18 mouse cellular contexts compared by ENCODE assay signal in genomic region chr1:23464081-23464480, GRCm38 (mm10).
A peak's percentile ranks its signal among the peaks of the same experiment; 100 is the strongest.
DNase-seq lines count a peak whose midpoint lies in the region.
"Had no signal": no experiment of that assay in that cellular context is flagged by ENCODE, and none has a peak within 500 bp of the region (broad histone marks: within the 10 kb centered on the region; RNA-seq: fewer than 3 reads in every experiment).

No protein-coding gene starts in this region.

- DNase-seq in cerebellum, adult 9-11 months: peak; percentile 40
- DNase-seq in cerebellum, postnatal 4 days (ENCODE audit: low spot score in 2 of 2): no peak
- peak; percentile 23 for DNase-seq in layer of hippocampus, adult 11-12 months (ENCODE audit: low spot score)
- no peak for DNase-seq in layer of hippocampus, postnatal 25 days (ENCODE audit: extremely low spot score in 1 of 2, low spot score in 1 of 2)
- peak; percentile 29 to 82 for DNase-seq in layer of hippocampus, adult 18-20 months (ENCODE audit: low spot score in 2 of 2)
- peak; percentile 47 for DNase-seq in layer of hippocampus, adult 9-11 months
- no peak for DNase-seq in adrenal gland, adult 18-20 months (ENCODE audit: low spot score in 2 of 2)
- DNase-seq in thymus, postnatal 25 days: no peak
- DNase-seq: adrenal gland, adult 2 months; adrenal gland, postnatal 36 days; cerebellum, adult 8-10 months; gastrocnemius, postnatal 14 days; heart, postnatal 14 days; kidney, adult 11 months; kidney, postnatal 25 days; left cerebral cortex, postnatal 4 days; liver, postnatal 0 days; lung, postnatal 36 days had no signal

Comparison
In these comparisons a context has a peak if more than half of its experiments do, and no peak if none do; other contexts are left out.
1. DNase-seq: peak in cerebellum, adult 9-11 months (single experiment), layer of hippocampus, adult 11-12 months (single experiment), layer of hippocampus, adult 18-20 months (2 of 2) and layer of hippocampus, adult 9-11 months (single experiment); none in cerebellum, postnatal 4 days (0 of 2), layer of hippocampus, postnatal 25 days (0 of 2), adrenal gland, adult 18-20 months (0 of 2) and thymus, postnatal 25 days (single experiment).